Mouse (Mus musculus) layer of hippocampus, adult 6 months (tissue): ENCODE results near the gene Rrh. TPM values are rescaled to one million over a fixed set of nuclear protein-coding genes. Genes with fewer than 3 reads are reported as not detected.

Source experiments
- long read RNA-seq, 2 experiments: library from polyadenylated mRNA; unstranded; transcript quantifications; one replicate each; pipeline ENCODE4 v2.0.0; 2019 to 2020
- polyA plus RNA-seq: library from polyadenylated mRNA; unstranded; fragments of <200 nt; fragmentation: Nextera tagmentation; gene quantifications from 2 replicates; pipeline ENCODE4 v1.2.3, GENCODE M21; 2021

The Rrh gene
- 5.2 TPM in 1 of 2 replicates, not detected in the other for polyA plus RNA-seq
- long read RNA-seq, experiment 1: 0 reads
- long read RNA-seq, experiment 2, partial matches to known transcripts: 0 of 1 reads
- long read RNA-seq, experiment 2, other reads (novel, unspliced or antisense): 1 of 1 reads

GRCm38 (mm10) chr3:129822206-129822775, at the start of gene Rrh:
Gene Rrh (minus strand): TSS chr3:129822587.

GRCm38 (mm10) chr3:129835388-129835934, 13.1 kb upstream of the Rrh start, which contains the start of gene Cfi:
Gene Cfi (plus strand): TSS chr3:129835884.

GRCm38 (mm10) chr3:129831035-129831568, 8.7 kb upstream of the Rrh start, which contains the start of gene Gar1:
Gene Gar1 (minus strand): TSS chr3:129831396.

GRCm38 (mm10) chr3:129803765-129804164, 18.6 kb downstream of the Rrh start, which contains the start of gene Lrit3:
Gene Lrit3 (minus strand): TSS chr3:129804030.

GRCm38 (mm10) chr3:129754650-129755604, 67.5 kb downstream of the Rrh start, which contains the start of gene Egf:
Gene Egf (minus strand): TSS chr3:129755316.

Other genes with a start within 250 kb of the Rrh start
- 0.29 and 0.62 TPM in 2 replicates for gene Egf, start 67.3 kb downstream of the Rrh start, polyA plus RNA-seq
- not detected in 2 replicates for gene Lrit3, start 18.6 kb downstream of the Rrh start, polyA plus RNA-seq
- 4.8 and 5.8 TPM in 2 replicates for gene Gar1, start 8.8 kb upstream of the Rrh start, polyA plus RNA-seq
- not detected in 2 replicates for gene Cfi, start 13.3 kb upstream of the Rrh start, polyA plus RNA-seq
- 17.5 and 23.2 TPM in 2 replicates for gene Pla2g12a, start 56.0 kb upstream of the Rrh start, polyA plus RNA-seq
- gene Casp6, start 78.8 kb upstream of the Rrh start, polyA plus RNA-seq: 6.4 and 11.8 TPM in 2 replicates
- 11.7 and 12.9 TPM in 2 replicates for gene Mcub, start 147.6 kb upstream of the Rrh start, polyA plus RNA-seq
- 34.3 and 44.9 TPM in 2 replicates for gene Sec24b, start 239.0 kb upstream of the Rrh start, polyA plus RNA-seq